Mouse (Mus musculus) retina, postnatal 7 days (tissue): ENCODE data around the gene Fam83d.
"Not testable (repeated sequence)": the region's sequence is repeated elsewhere in the genome, so short reads cannot be mapped to it uniquely, and the experiment has no call there.

Experiments
- DNase-seq: peaks from one replicate; pipeline ENCODE4 v3.0.0-alpha.2; 2012; ENCODE audit warnings: low read depth, low spot score

The Fam83d gene

GRCm38 (mm10) chr2:158767742-158768339 is at the start of gene Fam83d:
Gene Fam83d, plus strand, starts transcription at chr2:158768093.
- DNase-seq, result peak; percentile 86

- no peak for DNase-seq
Measured at GRCm38 (mm10) chr2:158718816-158719549, 48.9 kb upstream of the Fam83d start.

- DNase-seq, result no peak
Measured at GRCm38 (mm10) chr2:158720715-158721370, 47.0 kb upstream of the Fam83d start.

GRCm38 (mm10) chr2:158721481-158721880 is 46.4 kb upstream of the Fam83d start:
- DNase-seq, result no peak

- DNase-seq, result no peak
Measured at GRCm38 (mm10) chr2:158722135-158722534, 45.8 kb upstream of the Fam83d start.

GRCm38 (mm10) chr2:158722991-158723551 is 44.8 kb upstream of the Fam83d start:
- no peak for DNase-seq

GRCm38 (mm10) chr2:158723806-158724205 is 44.1 kb upstream of the Fam83d start:
- DNase-seq, result no peak

GRCm38 (mm10) chr2:158726252-158726651 is 41.6 kb upstream of the Fam83d start:
- no peak for DNase-seq

GRCm38 (mm10) chr2:158728061-158728815 is 39.7 kb upstream of the Fam83d start:
- no peak for DNase-seq

GRCm38 (mm10) chr2:158730896-158731295 is 37.0 kb upstream of the Fam83d start:
- no peak for DNase-seq

GRCm38 (mm10) chr2:158732521-158732920 is 35.4 kb upstream of the Fam83d start:
- no peak for DNase-seq

- DNase-seq, result no peak
Measured at GRCm38 (mm10) chr2:158733136-158733535, 34.8 kb upstream of the Fam83d start.

- DNase-seq, result no peak
Measured at GRCm38 (mm10) chr2:158733914-158734313, 34.0 kb upstream of the Fam83d start.

GRCm38 (mm10) chr2:158734500-158735152 is 33.3 kb upstream of the Fam83d start:
- no peak for DNase-seq

- no peak for DNase-seq
Measured at GRCm38 (mm10) chr2:158735340-158735739, 32.6 kb upstream of the Fam83d start.

- DNase-seq, result not testable (repeated sequence)
Measured at GRCm38 (mm10) chr2:158736247-158736646, 31.6 kb upstream of the Fam83d start.

- DNase-seq, result no peak
Measured at GRCm38 (mm10) chr2:158738591-158738990, 29.3 kb upstream of the Fam83d start.

- DNase-seq, result no peak
Measured at GRCm38 (mm10) chr2:158739113-158739512, 28.8 kb upstream of the Fam83d start.

GRCm38 (mm10) chr2:158741011-158741501 is 26.8 kb upstream of the Fam83d start:
- no peak for DNase-seq

GRCm38 (mm10) chr2:158742431-158742830 is 25.5 kb upstream of the Fam83d start:
- DNase-seq, result no peak
